Mouse (Mus musculus): ENCODE data around the gene Mrpl11. TPM values are rescaled to one million over a fixed set of nuclear protein-coding genes. Genes with fewer than 3 reads are reported as not detected.
"Not testable (repeated sequence)": the region's sequence is repeated elsewhere in the genome, so short reads cannot be mapped to it uniquely, and the experiment has no call there.

Mrpl11 gene
- total RNA-seq, 2 experiments from 2014 or later = 8.0 to 10.5 TPM

GRCm38 (mm10) chr19:4990716-4991115 is 28.8 kb downstream of the Mrpl11 start:
- no peak for ATAC-seq (replicated peaks; ENCODE audit: low FRiP score, poor library complexity, severe bottlenecking)

DNA sequence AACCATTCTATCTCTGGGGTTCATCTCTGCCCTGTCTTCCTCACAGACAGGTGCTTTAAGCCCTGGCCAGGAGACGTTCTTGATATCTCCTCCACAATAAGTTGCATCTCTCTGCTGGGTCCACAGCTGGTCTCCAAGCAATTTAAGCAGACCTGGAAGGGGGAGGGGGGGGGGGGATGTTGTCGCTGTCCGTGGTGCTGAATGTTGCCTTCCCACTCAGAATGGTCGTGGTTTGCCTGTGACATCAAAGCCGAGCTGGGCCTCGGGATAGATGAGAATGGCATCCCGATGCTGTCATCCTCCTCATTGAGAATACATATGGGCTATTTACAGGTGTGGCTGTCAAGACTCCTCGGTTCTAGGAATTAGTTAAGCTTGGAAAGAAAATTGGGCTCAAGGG is 30.4 kb downstream of the Mrpl11 start:
- ATAC-seq (replicated peaks; ENCODE audit: low FRiP score, poor library complexity, severe bottlenecking) = no peak

- no peak for ATAC-seq (replicated peaks; ENCODE audit: low FRiP score, poor library complexity, severe bottlenecking)
Measured at GRCm38 (mm10) chr19:4992904-4993303, 31.0 kb downstream of the Mrpl11 start.

GRCm38 (mm10) chr19:4994043-4994442 is 32.1 kb downstream of the Mrpl11 start:
- no peak for ATAC-seq (replicated peaks; ENCODE audit: low FRiP score, poor library complexity, severe bottlenecking)

DNA sequence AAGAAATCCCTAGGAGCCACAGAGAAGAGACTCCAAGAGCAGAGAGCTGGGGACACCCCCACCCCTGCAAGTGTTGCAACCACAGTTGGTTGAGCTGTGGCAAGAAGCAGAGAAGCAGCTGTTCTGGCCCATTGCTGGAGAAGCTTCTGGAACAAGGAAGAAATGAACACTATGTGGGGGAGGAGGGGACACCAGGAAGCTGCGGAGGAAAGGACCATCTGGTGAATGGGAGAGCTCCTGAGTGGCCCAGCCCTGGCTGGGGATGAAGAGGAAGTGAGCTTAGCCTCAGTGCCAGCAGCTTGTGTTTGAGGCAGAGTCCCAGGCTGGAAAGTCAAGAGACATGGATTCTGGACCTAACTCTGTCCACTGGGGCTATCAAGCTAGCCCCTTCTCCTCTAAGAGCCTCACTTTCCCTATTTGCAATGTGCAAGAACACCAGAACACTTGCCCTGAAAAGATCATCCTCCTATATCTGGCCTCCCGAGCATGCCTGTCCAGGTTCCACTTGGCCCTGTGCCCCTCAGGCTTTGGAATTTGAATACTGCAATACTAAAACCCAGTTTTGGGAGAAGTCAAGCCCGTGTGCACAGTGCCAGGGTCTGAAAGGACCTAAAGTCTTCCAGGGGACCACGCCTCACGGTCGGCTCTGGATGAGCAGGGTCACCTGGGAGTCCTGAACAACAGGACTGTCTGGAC is 37.6 kb downstream of the Mrpl11 start:
- no peak for ATAC-seq (replicated peaks; ENCODE audit: low FRiP score, poor library complexity, severe bottlenecking)

DNA sequence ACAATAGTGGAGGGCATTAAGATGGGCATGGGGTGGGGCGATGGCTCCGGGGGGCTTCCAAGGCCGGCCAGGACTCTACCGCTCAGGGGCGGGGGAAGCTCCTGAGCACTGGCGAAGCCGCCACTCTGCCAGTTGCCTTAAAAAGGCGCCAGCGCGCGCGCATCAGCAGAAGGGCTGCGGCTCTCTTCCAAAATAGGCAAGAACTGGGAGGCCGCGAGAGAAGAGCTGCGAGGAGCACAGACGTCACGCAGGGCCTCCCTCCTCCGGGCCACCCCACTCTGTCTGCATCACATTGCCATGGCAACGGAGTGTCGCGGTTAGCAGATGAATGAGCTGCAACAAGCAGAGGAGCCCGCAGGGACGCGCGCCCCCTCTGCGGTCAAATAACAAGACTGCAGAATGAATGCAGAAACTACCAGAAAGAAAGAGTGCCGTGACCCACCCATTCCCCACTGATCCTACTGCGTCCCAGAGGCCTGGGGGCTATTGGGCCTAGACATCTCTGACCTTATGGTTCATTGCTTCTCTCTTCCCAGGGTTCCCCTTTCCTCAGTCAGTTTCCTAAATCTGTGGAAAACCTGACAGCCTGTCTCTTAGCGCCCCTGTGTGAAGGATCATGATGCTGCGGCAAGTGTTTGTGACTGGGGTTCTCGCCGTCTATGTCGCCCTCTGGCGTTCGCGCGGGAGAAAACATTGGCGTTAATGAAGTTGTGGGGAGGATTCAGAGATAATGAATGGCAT is 39.9 kb downstream of the Mrpl11 start:
- ATAC-seq (replicated peaks; ENCODE audit: low FRiP score, poor library complexity, severe bottlenecking) = peak; percentile 71

DNA sequence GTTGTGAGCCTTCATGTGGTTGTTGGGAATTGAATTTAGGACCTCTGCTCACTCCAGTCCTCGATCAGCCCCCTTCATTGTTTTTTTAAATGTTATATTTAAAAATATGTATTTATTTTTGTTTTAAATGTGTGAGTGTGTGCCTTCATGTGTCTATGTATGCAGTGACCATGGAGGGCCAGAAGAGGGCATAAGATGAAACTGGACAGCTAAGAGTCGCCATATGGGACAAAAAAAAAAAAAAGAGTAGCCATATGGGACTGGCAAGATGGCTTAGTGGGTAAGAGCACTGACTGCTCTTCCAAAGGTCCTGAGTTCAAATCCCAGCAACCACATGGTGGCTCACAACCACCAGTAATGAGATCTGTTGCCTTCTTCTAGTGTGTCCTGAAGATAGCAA is 41.7 kb downstream of the Mrpl11 start:
- not testable (repeated sequence) for ATAC-seq (replicated peaks; ENCODE audit: low FRiP score, poor library complexity, severe bottlenecking)

DNA sequence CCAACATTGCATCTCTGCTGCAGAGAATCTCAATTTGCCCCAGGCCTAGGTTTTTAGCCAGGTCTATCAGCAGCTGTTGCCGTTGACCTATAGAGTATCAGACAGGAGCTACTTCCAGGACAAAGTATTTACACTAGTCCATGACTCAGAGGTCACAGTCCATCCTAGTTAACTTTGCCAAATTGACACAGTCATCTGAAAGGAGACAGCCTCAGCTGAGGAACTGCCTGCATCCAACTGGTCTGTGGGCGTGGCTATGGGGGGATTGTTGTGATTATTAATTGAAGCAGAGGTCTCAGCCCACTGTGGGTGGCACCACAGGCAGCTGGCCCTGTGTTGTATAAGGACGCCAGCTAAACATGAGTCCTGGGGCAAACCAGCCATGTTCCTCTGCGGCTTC is 43.0 kb downstream of the Mrpl11 start:
- ATAC-seq (replicated peaks; ENCODE audit: low FRiP score, poor library complexity, severe bottlenecking) = no peak

DNA sequence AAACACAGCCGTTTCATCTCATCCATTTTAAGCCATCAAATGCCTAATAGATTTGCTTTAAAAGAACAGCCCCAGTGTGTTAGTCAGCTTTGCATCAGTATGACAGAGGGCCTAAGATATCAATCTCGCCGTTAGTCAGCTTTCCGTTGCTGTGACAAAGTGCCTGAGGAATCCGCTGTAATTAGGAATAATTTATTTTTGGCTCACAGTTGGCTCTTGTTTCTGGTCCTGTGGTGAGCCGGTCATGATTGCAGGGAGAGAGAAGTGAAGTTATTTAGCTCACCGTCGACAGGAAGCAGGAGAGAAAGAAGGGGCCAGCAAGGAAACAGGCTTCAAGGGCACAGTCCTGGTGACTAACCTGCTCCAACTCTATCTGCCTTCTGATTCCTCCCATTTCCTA is 51.2 kb downstream of the Mrpl11 start:
- ATAC-seq (replicated peaks; ENCODE audit: low FRiP score, poor library complexity, severe bottlenecking) = no peak

GRCm38 (mm10) chr19:5014961-5015398 is 53.0 kb downstream of the Mrpl11 start:
- no peak for ATAC-seq (replicated peaks; ENCODE audit: low FRiP score, poor library complexity, severe bottlenecking)

GRCm38 (mm10) chr19:5016221-5016742 is 54.3 kb downstream of the Mrpl11 start:
- ATAC-seq (replicated peaks; ENCODE audit: low FRiP score, poor library complexity, severe bottlenecking) = no peak

Other genes starting within 250 kb of the Mrpl11 start
- 4.3 and 5.0 TPM in 2 replicates for gene Rbm4b, start 205.7 kb upstream of the Mrpl11 start, total RNA-seq (2015; ENCODE audit: low replicate concordance)
- gene Rbm4b, start 205.7 kb upstream of the Mrpl11 start, total RNA-seq (2017; ENCODE audit: low replicate concordance) = 12.6 and 13.6 TPM in 2 replicates
- 41.5 and 67.4 TPM in 2 replicates for gene Rbm4, start 168.2 kb upstream of the Mrpl11 start, total RNA-seq (2015; ENCODE audit: low replicate concordance)
- 106 and 172 TPM in 2 replicates for gene Rbm4, start 168.2 kb upstream of the Mrpl11 start, total RNA-seq (2017; ENCODE audit: low replicate concordance)
- 13.7 and 83.8 TPM in 2 replicates for gene Gm21992, start 150.5 kb upstream of the Mrpl11 start, total RNA-seq (2015; ENCODE audit: low replicate concordance)
- 29.0 and 62.2 TPM in 2 replicates for gene Gm21992, start 150.5 kb upstream of the Mrpl11 start, total RNA-seq (2017; ENCODE audit: low replicate concordance)
- 28.1 and 35.3 TPM in 2 replicates for gene Rbm14, start 150.5 kb upstream of the Mrpl11 start, total RNA-seq (2015; ENCODE audit: low replicate concordance)
- gene Rbm14, start 150.5 kb upstream of the Mrpl11 start, total RNA-seq (2017; ENCODE audit: low replicate concordance) = 27.7 and 27.9 TPM in 2 replicates
- 30.2 and 74.6 TPM in 2 replicates for gene Ccs, start 122.8 kb upstream of the Mrpl11 start, total RNA-seq (2015; ENCODE audit: low replicate concordance)
- 63.1 and 81.9 TPM in 2 replicates for gene Ccs, start 122.8 kb upstream of the Mrpl11 start, total RNA-seq (2017; ENCODE audit: low replicate concordance)
- gene Ccdc87, start 122.8 kb upstream of the Mrpl11 start, total RNA-seq (2015; ENCODE audit: low replicate concordance) = not detected in 2 replicates
- gene Ccdc87, start 122.8 kb upstream of the Mrpl11 start, total RNA-seq (2017; ENCODE audit: low replicate concordance) = not detected in 2 replicates
- 22.0 and 71.3 TPM in 2 replicates for gene Ctsf, start 107.0 kb upstream of the Mrpl11 start, total RNA-seq (2015; ENCODE audit: low replicate concordance)
- 41.3 and 45.0 TPM in 2 replicates for gene Ctsf, start 107.0 kb upstream of the Mrpl11 start, total RNA-seq (2017; ENCODE audit: low replicate concordance)
- gene Actn3, start 84.2 kb upstream of the Mrpl11 start, total RNA-seq (2015; ENCODE audit: low replicate concordance) = not detected in 2 replicates
- gene Actn3, start 84.2 kb upstream of the Mrpl11 start, total RNA-seq (2017; ENCODE audit: low replicate concordance) = 0.26 and 0.53 TPM in 2 replicates
- gene Zdhhc24, start 83.5 kb upstream of the Mrpl11 start, total RNA-seq (2015; ENCODE audit: low replicate concordance) = 19.8 and 34.0 TPM in 2 replicates
- gene Zdhhc24, start 83.5 kb upstream of the Mrpl11 start, total RNA-seq (2017; ENCODE audit: low replicate concordance) = 18.0 and 24.9 TPM in 2 replicates
- 0.42 and 4.0 TPM in 2 replicates for gene Bbs1, start 55.5 kb upstream of the Mrpl11 start, total RNA-seq (2015; ENCODE audit: low replicate concordance)
- gene Bbs1, start 55.5 kb upstream of the Mrpl11 start, total RNA-seq (2017; ENCODE audit: low replicate concordance) = 4.5 and 7.7 TPM in 2 replicates
- 9.0 and 13.0 TPM in 2 replicates for gene Dpp3, start 33.9 kb upstream of the Mrpl11 start, total RNA-seq (2015; ENCODE audit: low replicate concordance)
- 9.1 and 15.7 TPM in 2 replicates for gene Dpp3, start 33.9 kb upstream of the Mrpl11 start, total RNA-seq (2017; ENCODE audit: low replicate concordance)
- gene Peli3, start 19.0 kb upstream of the Mrpl11 start, total RNA-seq (2015; ENCODE audit: low replicate concordance) = not detected in 2 replicates
- not detected in 2 replicates for gene Peli3, start 19.0 kb upstream of the Mrpl11 start, total RNA-seq (2017; ENCODE audit: low replicate concordance)
- not detected in 2 replicates for gene Npas4, start 28.2 kb downstream of the Mrpl11 start, total RNA-seq (2015; ENCODE audit: low replicate concordance)
- gene Npas4, start 28.2 kb downstream of the Mrpl11 start, total RNA-seq (2017; ENCODE audit: low replicate concordance) = not detected in 2 replicates
- gene Slc29a2, start 61.7 kb downstream of the Mrpl11 start, total RNA-seq (2015; ENCODE audit: low replicate concordance) = not detected in 2 replicates
- gene Slc29a2, start 61.7 kb downstream of the Mrpl11 start, total RNA-seq (2017; ENCODE audit: low replicate concordance) = not detected in 2 replicates
- gene B4gat1, start 76.7 kb downstream of the Mrpl11 start, total RNA-seq (2015; ENCODE audit: low replicate concordance) = not detected in 2 replicates
- 0.68 TPM in 1 of 2 replicates, not detected in the other for gene B4gat1, start 76.7 kb downstream of the Mrpl11 start, total RNA-seq (2017; ENCODE audit: low replicate concordance)
- gene AC124502.3, start 76.7 kb downstream of the Mrpl11 start, total RNA-seq (2015; ENCODE audit: low replicate concordance) = 1.3 and 4.0 TPM in 2 replicates
- 2.1 TPM in 1 of 2 replicates, not detected in the other for gene AC124502.3, start 76.7 kb downstream of the Mrpl11 start, total RNA-seq (2017; ENCODE audit: low replicate concordance)
- gene Brms1, start 79.2 kb downstream of the Mrpl11 start, total RNA-seq (2015; ENCODE audit: low replicate concordance) = 4.6 and 13.0 TPM in 2 replicates
- 4.5 and 10.9 TPM in 2 replicates for gene Brms1, start 79.2 kb downstream of the Mrpl11 start, total RNA-seq (2017; ENCODE audit: low replicate concordance)
- gene Rin1, start 88.3 kb downstream of the Mrpl11 start, total RNA-seq (2015; ENCODE audit: low replicate concordance) = 0.42 TPM in 1 of 2 replicates, not detected in the other
- gene Rin1, start 88.3 kb downstream of the Mrpl11 start, total RNA-seq (2017; ENCODE audit: low replicate concordance) = not detected in 2 replicates
- not detected in 2 replicates for gene Cd248, start 105.9 kb downstream of the Mrpl11 start, total RNA-seq (2015; ENCODE audit: low replicate concordance)
- gene Cd248, start 105.9 kb downstream of the Mrpl11 start, total RNA-seq (2017; ENCODE audit: low replicate concordance) = not detected in 2 replicates
- not detected in 2 replicates for gene Tmem151a, start 123.4 kb downstream of the Mrpl11 start, total RNA-seq (2015; ENCODE audit: low replicate concordance)
- not detected in 2 replicates for gene Tmem151a, start 123.4 kb downstream of the Mrpl11 start, total RNA-seq (2017; ENCODE audit: low replicate concordance)
- 5.0 and 10.8 TPM in 2 replicates for gene Yif1a, start 126.4 kb downstream of the Mrpl11 start, total RNA-seq (2015; ENCODE audit: low replicate concordance)
- gene Yif1a, start 126.4 kb downstream of the Mrpl11 start, total RNA-seq (2017; ENCODE audit: low replicate concordance) = 6.2 TPM in 1 of 2 replicates, not detected in the other
- gene Cnih2, start 136.4 kb downstream of the Mrpl11 start, total RNA-seq (2015; ENCODE audit: low replicate concordance) = not detected in 2 replicates
- gene Cnih2, start 136.4 kb downstream of the Mrpl11 start, total RNA-seq (2017; ENCODE audit: low replicate concordance) = 0.39 TPM in 1 of 2 replicates, not detected in the other
- gene Rab1b, start 144.9 kb downstream of the Mrpl11 start, total RNA-seq (2015; ENCODE audit: low replicate concordance) = 12.2 and 13.7 TPM in 2 replicates
- gene Rab1b, start 144.9 kb downstream of the Mrpl11 start, total RNA-seq (2017; ENCODE audit: low replicate concordance) = 20.5 and 23.3 TPM in 2 replicates
- gene Klc2, start 156.4 kb downstream of the Mrpl11 start, total RNA-seq (2015; ENCODE audit: low replicate concordance) = 10.5 TPM in 1 of 2 replicates, not detected in the other
- gene Klc2, start 156.4 kb downstream of the Mrpl11 start, total RNA-seq (2017; ENCODE audit: low replicate concordance) = 0.90 TPM in 1 of 2 replicates, not detected in the other

All from erythroid progenitor cell, adult 5-6 weeks (primary cell).